Mouse (Mus musculus) midbrain, embryonic 13.5 days (tissue): ENCODE data around the gene Gabbr1. TPM values are rescaled to one million over a fixed set of nuclear protein-coding genes. Genes with fewer than 3 reads are reported as not detected.

ENCODE experiments used
- ATAC-seq: fragments of 200-750 bp; cut with Nextera tagmentation; 2 replicates; pipeline ENCODE4 v1.8.0; 2017; ENCODE audit warnings: mild to moderate bottlenecking, moderate TSS enrichment, moderate library complexity
- H3K27ac ChIP-seq: fragments of 300-500 bp; sonication (generic); 2 replicates; pipeline ENCODE4 v1.5.1; 2015; ENCODE audit warnings: inconsistent platforms, mild to moderate bottlenecking, moderate library complexity
- H3K27me3 ChIP-seq: fragments of 300-500 bp; sonication (generic); 2 replicates; pipeline ENCODE4 v1.6.1; 2015; ENCODE audit warnings: mild to moderate bottlenecking, inconsistent platforms
- H3K36me3 ChIP-seq: fragments of 300-500 bp; sonication (generic); 2 replicates; pipeline ENCODE4 v1.6.1; 2015; ENCODE audit warnings: mild to moderate bottlenecking, inconsistent platforms
- H3K4me1 ChIP-seq: fragments of 300-500 bp; sonication (generic); replicated peaks from 2 replicates; pipeline ENCODE4 v1.6.1; 2015; ENCODE audit warnings: inconsistent platforms
- H3K4me2 ChIP-seq: fragments of 300-500 bp; sonication (generic); replicated peaks from 2 replicates; pipeline ENCODE4 v1.6.1; 2015; ENCODE audit warnings: moderate library complexity, mild to moderate bottlenecking, inconsistent platforms
- H3K4me3 ChIP-seq: fragments of 300-500 bp; sonication (generic); replicated peaks from 2 replicates; pipeline ENCODE4 v1.5.1; 2015; ENCODE audit warnings: mild to moderate bottlenecking, inconsistent platforms
- H3K9ac ChIP-seq: fragments of 300-500 bp; sonication (generic); replicated peaks from 2 replicates; pipeline ENCODE4 v1.6.1; 2015; ENCODE audit warnings: mild to moderate bottlenecking, inconsistent platforms
- H3K9me3 ChIP-seq: fragments of 300-500 bp; sonication (generic); 2 replicates; pipeline ENCODE4 v1.6.1; 2016; ENCODE audit warnings: mild to moderate bottlenecking, inconsistent platforms
- WGBS: fragments of 180-500 bp; shearing (Covaris S2); methylation state at CpG from one replicate; pipeline ENCODE4 v1.1.7; 2015; 5-methylcytosine and 5-hydroxymethylcytosine counted together
- polyA plus RNA-seq: library from polyadenylated mRNA; unstranded; fragments of >200 nt; fragmentation: Nextera tagmentation; extraction: Ambion mirVana; gene quantifications from 2 replicates; pipeline ENCODE4 v1.2.1, GENCODE M21; 2015

Gene Gabbr1
- polyA plus RNA-seq, 1 experiment from 2014 or later, result 53.2 TPM

DNA sequence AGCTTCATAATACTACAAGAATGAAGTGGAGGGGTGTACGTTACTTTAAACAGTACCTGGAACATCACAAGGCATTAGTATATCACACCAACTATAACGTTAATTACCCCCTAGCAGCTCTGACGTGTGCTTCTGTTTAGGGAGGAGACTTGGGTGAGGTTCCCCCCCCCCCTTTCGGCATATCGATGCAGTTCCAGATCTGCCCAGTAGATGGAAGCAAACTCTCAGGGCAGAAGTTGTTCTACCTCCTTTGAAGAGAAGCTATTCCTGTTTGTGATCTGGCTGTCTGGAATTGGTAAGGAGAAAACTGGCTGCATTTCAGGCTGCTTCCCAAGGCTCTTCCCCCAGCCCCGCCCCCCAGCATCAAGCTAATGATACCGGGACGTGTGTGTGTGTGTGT is 37.6 kb downstream of the Gabbr1 start:
- 5% methylated on average over 7 of the region's 8 CpGs for WGBS
- ATAC-seq, result peak; percentile 51
- H3K36me3 ChIP-seq, result no peaks in the 10 kb centered on the region
- H3K4me1 ChIP-seq, result peaks cover 22% of the 10 kb centered on the region
- no peaks in the 10 kb centered on the region for H3K27me3 ChIP-seq
- H3K9me3 ChIP-seq, result no peaks in the 10 kb centered on the region
- H3K27ac ChIP-seq, result no peak overlapping the region
- H3K4me3 ChIP-seq, result no peak overlapping the region
- H3K9ac ChIP-seq, result no peak overlapping the region
- H3K4me2 ChIP-seq, result no peak overlapping the region

DNA sequence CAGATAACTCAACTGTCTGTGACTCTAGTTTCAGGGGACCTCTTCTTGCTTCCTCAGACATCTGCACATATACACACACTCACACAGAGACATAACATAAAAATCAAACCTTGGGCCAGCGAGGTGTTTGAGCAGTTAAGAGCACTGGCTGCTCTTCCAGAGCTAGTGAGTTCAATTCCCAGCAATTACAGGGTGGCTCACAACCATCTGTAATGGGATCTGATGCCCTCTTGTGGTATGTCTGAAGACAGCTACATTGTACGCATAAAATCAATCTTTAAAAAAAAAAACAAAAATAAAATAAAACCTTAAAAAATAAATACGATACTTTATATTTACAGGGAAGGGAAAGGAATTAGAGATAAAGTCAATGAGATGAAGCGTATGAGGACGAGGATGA is 38.9 kb downstream of the Gabbr1 start:
- WGBS, result 66% methylated on average over 5 of the region's 5 CpGs
- H3K9me3 ChIP-seq, result no peaks in the 10 kb centered on the region
- no peak for ATAC-seq
- H3K4me3 ChIP-seq, result no peak overlapping the region
- H3K27ac ChIP-seq, result no peak overlapping the region
- H3K27me3 ChIP-seq, result no peaks in the 10 kb centered on the region
- H3K9ac ChIP-seq, result no peak overlapping the region
- H3K4me1 ChIP-seq, result peaks cover 9% of the 10 kb centered on the region
- H3K4me2 ChIP-seq, result no peak overlapping the region
- no peaks in the 10 kb centered on the region for H3K36me3 ChIP-seq

DNA sequence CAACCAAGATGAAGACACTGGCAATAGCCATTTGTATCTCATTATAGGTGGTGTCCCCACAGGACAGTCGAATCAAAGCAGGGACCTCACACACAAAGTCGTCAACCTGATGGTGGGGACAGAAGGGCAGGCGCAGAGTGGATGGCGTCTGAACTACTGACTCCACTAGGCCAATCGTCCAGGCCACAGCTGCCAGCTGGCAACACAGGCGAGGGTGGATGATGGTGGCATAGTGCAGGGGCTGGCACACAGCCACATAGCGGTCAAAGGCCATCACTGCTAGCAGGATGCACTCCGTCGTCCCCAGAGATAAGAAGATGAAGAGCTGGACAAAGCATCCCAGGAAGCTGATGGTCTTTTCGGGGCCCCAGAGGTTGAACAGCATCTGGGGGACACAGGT is 39.8 kb downstream of the Gabbr1 start:
- Histone ChIP-seq H3K9me3 (no peaks in the 10 kb centered on the region), H3K27me3 (no peaks in the 10 kb centered on the region), H3K4me2 (no peak overlapping the region), H3K4me1 (no peaks in the 10 kb centered on the region), H3K9ac (no peak overlapping the region), H3K4me3 (no peak overlapping the region), H3K27ac (no peak overlapping the region), H3K36me3 (no peaks in the 10 kb centered on the region)
- WGBS, result 83% methylated on average over 10 of the region's 10 CpGs
- 0 out of 2 replicates have a peak, but pooled peaks have one; percentile 22 for ATAC-seq

DNA sequence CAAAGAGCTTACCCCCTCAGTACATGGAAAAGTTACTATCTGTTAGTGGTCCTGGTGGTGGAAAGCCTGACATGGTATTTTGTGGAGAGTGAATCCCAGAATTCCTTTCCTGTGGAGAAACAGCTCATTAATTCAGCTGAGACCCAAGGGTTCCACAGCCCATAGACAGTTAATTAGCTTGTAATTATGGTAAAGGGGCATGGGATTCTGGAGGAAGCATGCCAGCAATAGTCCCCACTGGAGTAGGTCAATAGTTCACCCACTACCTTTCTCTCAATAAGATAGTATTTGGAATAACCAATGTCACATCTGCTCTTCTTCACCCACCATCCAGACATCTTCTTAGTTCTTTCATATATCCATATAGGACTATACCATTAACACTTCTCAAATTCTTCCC is 42.6 kb downstream of the Gabbr1 start, which contains the start of gene Olfr90:
Gene Olfr90 (minus strand): TSS at position 101 of the 400 bp plus-strand sequence.
- Histone ChIP-seq H3K4me3 (no peak within 1 kb of the TSS), H3K36me3 (no peaks in the 10 kb centered on the region)
- ATAC-seq, result no peak

DNA sequence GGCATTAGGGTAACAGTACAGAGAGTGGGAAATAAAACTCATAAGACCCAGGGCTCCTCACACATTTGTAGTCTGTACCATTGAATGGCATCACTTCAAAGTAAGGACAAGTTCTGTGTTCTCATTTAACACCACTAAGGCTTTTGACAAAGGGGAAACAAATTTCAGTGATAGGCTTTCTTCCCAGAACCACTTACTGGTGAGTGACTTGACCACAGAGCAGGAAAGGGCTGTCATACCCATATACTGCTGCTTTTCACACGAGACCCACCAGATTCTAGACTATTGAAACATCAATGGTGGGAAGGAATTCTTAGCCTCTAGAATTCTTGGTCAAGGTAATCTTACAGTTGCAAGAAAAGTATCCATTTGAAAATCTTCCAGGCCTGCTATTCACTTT is 46.4 kb downstream of the Gabbr1 start:
- Histone ChIP-seq H3K36me3 (no peaks in the 10 kb centered on the region), H3K4me2 (no peak overlapping the region), H3K9me3 (no peaks in the 10 kb centered on the region), H3K9ac (no peak overlapping the region), H3K4me3 (no peak overlapping the region), H3K27ac (no peak overlapping the region), H3K4me1 (no peaks in the 10 kb centered on the region), H3K27me3 (no peaks in the 10 kb centered on the region)
- ATAC-seq, result no peak
- 85% methylated on average over 1 of the region's 1 CpGs for WGBS

More for the DNA sequence above, 42.6 kb downstream of the Gabbr1 start, which contains the start of gene Olfr90:
- H3K27ac ChIP-seq, result no peak within 1 kb of the TSS
- no peaks in the 10 kb centered on the region for H3K9me3 ChIP-seq
- no peak within 1 kb of the TSS for H3K9ac ChIP-seq
- H3K27me3 ChIP-seq, result no peaks in the 10 kb centered on the region
- H3K4me2 ChIP-seq, result no peak within 1 kb of the TSS
- no peaks in the 10 kb centered on the region for H3K4me1 ChIP-seq

DNA sequence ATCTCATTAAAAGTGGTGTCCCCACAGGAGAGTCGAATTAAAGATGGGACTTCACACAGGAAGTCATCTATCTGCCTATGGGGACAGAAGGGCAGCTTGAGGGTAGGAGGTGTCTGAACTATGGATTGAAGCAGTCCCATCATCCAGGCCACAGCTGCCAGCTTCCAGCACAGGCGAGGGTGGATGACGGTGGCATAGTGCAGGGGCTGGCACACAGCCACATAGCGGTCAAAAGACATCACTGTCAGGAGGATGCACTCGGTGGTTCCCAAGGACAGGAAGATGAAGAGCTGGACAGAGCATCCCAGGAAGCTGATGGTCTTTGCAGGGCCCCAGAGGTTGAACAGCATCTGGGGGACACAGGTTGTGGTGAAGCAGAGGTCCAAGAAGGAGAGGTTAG is 47.5 kb downstream of the Gabbr1 start:
- 77% methylated on average over 5 of the region's 5 CpGs for WGBS
- H3K4me2 ChIP-seq, result no peak overlapping the region
- no peak for ATAC-seq

DNA sequence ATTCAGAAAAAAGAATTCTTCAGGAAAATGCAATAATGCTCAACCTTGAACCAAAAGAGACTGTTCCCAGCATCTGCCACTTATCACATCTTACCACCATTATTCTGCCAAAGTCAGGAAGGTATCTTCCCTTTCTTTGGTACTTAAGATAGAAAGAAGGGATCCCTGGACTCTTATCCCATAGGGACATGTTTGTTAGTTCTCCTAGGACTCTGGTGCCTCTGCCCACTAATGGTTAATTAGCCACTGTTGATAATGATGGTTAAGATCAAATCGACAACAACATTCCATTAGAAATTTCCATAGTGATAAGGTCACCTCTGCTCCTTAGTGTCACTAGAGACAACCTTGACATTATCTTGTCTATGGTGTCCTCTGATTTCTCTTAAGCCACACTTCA is 52.4 kb downstream of the Gabbr1 start, which contains the start of gene Olfr91:
Gene Olfr91 (minus strand): TSS at position 101 of the 400 bp plus-strand sequence.
- Histone ChIP-seq H3K27me3 (no peaks in the 10 kb centered on the region), H3K4me1 (no peaks in the 10 kb centered on the region), H3K27ac (no peak within 1 kb of the TSS), H3K9ac (no peak within 1 kb of the TSS), H3K36me3 (no peaks in the 10 kb centered on the region), H3K4me3 (no peak within 1 kb of the TSS), H3K9me3 (no peaks in the 10 kb centered on the region), H3K4me2 (no peak within 1 kb of the TSS)
- no peak for ATAC-seq
- WGBS, result 93% methylated on average over 1 of the region's 1 CpGs

More for the DNA sequence above, 47.5 kb downstream of the Gabbr1 start:
- Histone ChIP-seq H3K36me3 (no peaks in the 10 kb centered on the region), H3K4me1 (no peaks in the 10 kb centered on the region), H3K9ac (no peak overlapping the region), H3K4me3 (no peak overlapping the region), H3K27me3 (no peaks in the 10 kb centered on the region), H3K9me3 (no peaks in the 10 kb centered on the region), H3K27ac (no peak overlapping the region)

DNA sequence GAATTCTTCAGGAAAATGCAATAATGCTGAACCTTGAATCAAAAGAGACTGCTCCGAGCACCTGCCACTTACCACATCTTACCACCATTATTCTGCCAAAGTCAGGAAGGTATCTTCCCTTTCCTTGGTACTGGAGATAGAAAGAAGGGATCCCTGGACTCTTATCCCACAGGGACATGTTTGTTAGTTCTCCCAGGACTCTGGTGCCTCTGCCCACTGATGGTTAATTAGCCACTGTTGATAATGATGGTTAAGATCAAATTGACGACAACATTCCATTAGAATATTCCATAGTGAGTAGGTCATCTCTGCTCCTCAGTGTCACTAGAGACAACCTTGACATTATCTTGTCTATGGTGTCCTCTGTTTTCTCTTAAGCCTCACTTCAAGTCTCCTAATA is 74.2 kb downstream of the Gabbr1 start, which contains the start of gene Olfr92:
Gene Olfr92 (minus strand): TSS at position 101 of the 400 bp plus-strand sequence.
- WGBS, result 94% methylated on average over 2 of the region's 2 CpGs
- Histone ChIP-seq H3K4me2 (no peak within 1 kb of the TSS), H3K9ac (no peak within 1 kb of the TSS), H3K27me3 (no peaks in the 10 kb centered on the region), H3K36me3 (no peaks in the 10 kb centered on the region), H3K4me1 (no peaks in the 10 kb centered on the region), H3K9me3 (no peaks in the 10 kb centered on the region), H3K27ac (no peak within 1 kb of the TSS), H3K4me3 (no peak within 1 kb of the TSS)
- ATAC-seq, result no peak

Other genes with a start within 250 kb of the Gabbr1 start
- not detected in 2 replicates for gene H2-M10.6, start 233.8 kb upstream of the Gabbr1 start, polyA plus RNA-seq
- 46.4 and 46.6 TPM in 2 replicates for gene Trim26, start 208.8 kb upstream of the Gabbr1 start, polyA plus RNA-seq
- gene Trim15, start 178.8 kb upstream of the Gabbr1 start, polyA plus RNA-seq, result 0.22 and 0.58 TPM in 2 replicates
- 1.2 and 2.0 TPM in 2 replicates for gene Trim10, start 176.4 kb upstream of the Gabbr1 start, polyA plus RNA-seq
- not detected in 2 replicates for gene Trim40, start 155.8 kb upstream of the Gabbr1 start, polyA plus RNA-seq
- gene Trim31, start 147.8 kb upstream of the Gabbr1 start, polyA plus RNA-seq, result not detected in 2 replicates
- 0.63 and 0.70 TPM in 2 replicates for gene Rnf39, start 103.0 kb upstream of the Gabbr1 start, polyA plus RNA-seq
- gene Ppp1r11, start 94.2 kb upstream of the Gabbr1 start, polyA plus RNA-seq, result 172 and 177 TPM in 2 replicates
- 68.3 and 71.8 TPM in 2 replicates for gene Znrd1, start 87.4 kb upstream of the Gabbr1 start, polyA plus RNA-seq
- gene Znrd1as, start 87.4 kb upstream of the Gabbr1 start, polyA plus RNA-seq, result 4.8 and 6.5 TPM in 2 replicates
- 0.43 and 0.57 TPM in 2 replicates for gene 2410137M14Rik, start 64.7 kb upstream of the Gabbr1 start, polyA plus RNA-seq
- 3.9 TPM in 2 replicates for gene H2-M5, start 56.4 kb upstream of the Gabbr1 start, polyA plus RNA-seq
- 262 and 272 TPM in 2 replicates for gene Zfp57, start 44.8 kb upstream of the Gabbr1 start, polyA plus RNA-seq
- 1.6 TPM in 2 replicates for gene Mog, start 22.6 kb upstream of the Gabbr1 start, polyA plus RNA-seq
- not detected in 2 replicates for gene Olfr90, start 42.5 kb downstream of the Gabbr1 start, polyA plus RNA-seq
- gene Olfr91, start 52.3 kb downstream of the Gabbr1 start, polyA plus RNA-seq, result not detected in 2 replicates
- not detected in 2 replicates for gene Olfr92, start 74.1 kb downstream of the Gabbr1 start, polyA plus RNA-seq
- not detected in 2 replicates for gene Olfr93, start 115.5 kb downstream of the Gabbr1 start, polyA plus RNA-seq
- not detected in 2 replicates for gene Ubd, start 147.9 kb downstream of the Gabbr1 start, polyA plus RNA-seq
- not detected in 2 replicates for gene Olfr94, start 155.0 kb downstream of the Gabbr1 start, polyA plus RNA-seq
- not detected in 2 replicates for gene Olfr95, start 167.2 kb downstream of the Gabbr1 start, polyA plus RNA-seq
- not detected in 2 replicates for gene Olfr96, start 174.2 kb downstream of the Gabbr1 start, polyA plus RNA-seq
- not detected in 2 replicates for gene Olfr97, start 191.4 kb downstream of the Gabbr1 start, polyA plus RNA-seq
- gene Olfr98, start 217.8 kb downstream of the Gabbr1 start, polyA plus RNA-seq, result not detected in 2 replicates
- 0.54 and 1.1 TPM in 2 replicates for gene H2-M3, start 224.3 kb downstream of the Gabbr1 start, polyA plus RNA-seq
- gene Olfr99, start 237.5 kb downstream of the Gabbr1 start, polyA plus RNA-seq, result not detected in 2 replicates